Mouse (Mus musculus) megakaryocyte, embryonic 14.5 days (primary cell): ENCODE results near the gene Rab5c.

ENCODE experiments used
- FLI1 ChIP-seq: IDR thresholded peaks from 2 replicates; pipeline ENCODE4 v1.6.1; 2012; ENCODE audit warnings: low read length, inconsistent platforms, mixed read lengths
- GATA1 ChIP-seq: IDR thresholded peaks from 3 replicates; pipeline ENCODE4 v1.6.1; 2012; ENCODE audit warnings: mixed read lengths, low read length, inconsistent platforms, borderline replicate concordance

GRCm38 (mm10) chr11:100738066-100738604, at the start of gene Rab5c:
- TF ChIP-seq GATA1 (peak; percentile 60; the same call in 1 of the 3 replicates), FLI1 (peak; percentile 58; the same call in 1 of the 2 replicates)
